Mouse (Mus musculus) brown adipose tissue, adult 24 weeks (tissue): ENCODE measurements around the gene Fam83b. TPM values are rescaled to one million over a fixed set of nuclear protein-coding genes. Genes with fewer than 3 reads are reported as not detected.

Experiments used
- polyA plus RNA-seq: library from polyadenylated mRNA; stranded (reverse); fragments of >200 nt; gene quantifications from 2 replicates; pipeline ENCODE4 v1.2.4, GENCODE M21; 2012; ENCODE audit not compliant: missing spikeins, insufficient read depth, insufficient read length

Fam83b gene
- polyA plus RNA-seq, 1 experiment, result not detected

Other genes starting within 250 kb of the Fam83b start
- not detected in 2 replicates for gene Hcrtr2, start 243.3 kb downstream of the Fam83b start, polyA plus RNA-seq